Mouse (Mus musculus): ENCODE data around the gene Hecw1.
A peak's percentile ranks its signal among the peaks of the same experiment; 100 is the strongest.
"Not testable (repeated sequence)": the region's sequence is repeated elsewhere in the genome, so short reads cannot be mapped to it uniquely, and the experiment has no call there.

Hecw1 gene

GRCm38 (mm10) chr13:14365546-14365945 is 157.5 kb downstream of the Hecw1 start:
- DNase-seq, result peak; percentile 37

- DNase-seq, result no peak
These were observed 195.8 kb downstream of the Hecw1 start for GRCm38 (mm10) chr13:14327252-14327651.

GRCm38 (mm10) chr13:14306617-14307016 is 216.4 kb downstream of the Hecw1 start:
- DNase-seq, result no peak

GRCm38 (mm10) chr13:14304103-14304502 is 218.9 kb downstream of the Hecw1 start:
- no peak for DNase-seq

GRCm38 (mm10) chr13:14302921-14303320 is 220.1 kb downstream of the Hecw1 start:
- no peak for DNase-seq

GRCm38 (mm10) chr13:14290016-14290415 is 233.0 kb downstream of the Hecw1 start:
- no peak for DNase-seq

GRCm38 (mm10) chr13:14271476-14271875 is 251.6 kb downstream of the Hecw1 start:
- DNase-seq, result no peak

- not testable (repeated sequence) for DNase-seq
These were observed 262.1 kb downstream of the Hecw1 start for GRCm38 (mm10) chr13:14260939-14261338.

GRCm38 (mm10) chr13:14245946-14246345 is 277.1 kb downstream of the Hecw1 start:
- no peak for DNase-seq

- no peak for DNase-seq
These were observed 343.4 kb downstream of the Hecw1 start for GRCm38 (mm10) chr13:14179669-14180068.

GRCm38 (mm10) chr13:14177989-14178388 is 345.0 kb downstream of the Hecw1 start:
- no peak for DNase-seq
